Mouse (Mus musculus): ENCODE measurements around the gene Ces3a.

DNA sequence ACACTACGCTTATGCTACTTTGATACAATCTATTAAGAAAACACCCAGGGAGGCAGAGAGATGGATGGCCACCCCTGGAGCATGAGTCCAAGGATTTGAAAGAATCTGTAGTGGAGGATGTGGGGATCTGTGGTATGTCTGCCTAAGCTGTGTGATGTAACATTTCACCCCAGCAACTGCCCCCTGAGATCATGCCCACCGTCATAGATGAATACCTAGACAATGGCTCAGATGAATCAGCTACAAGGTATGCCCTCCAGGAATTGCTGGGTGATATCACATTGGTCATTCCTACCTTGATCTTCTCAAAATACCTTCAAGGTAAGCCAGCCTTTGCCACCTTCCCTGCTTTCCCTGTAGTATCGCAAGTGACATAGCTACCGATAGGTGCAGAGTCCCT is 7.8 kb downstream of the Ces3a start:
- TF ChIP-seq CTCF (IDR thresholded peaks at IDR 0.05; ENCODE audit: low read depth) (no peak), EP300 (IDR thresholded peaks at IDR 0.05; ENCODE audit: low read depth) (no peak)
